Mouse (Mus musculus): ENCODE results near the gene Padi4.

DNA sequence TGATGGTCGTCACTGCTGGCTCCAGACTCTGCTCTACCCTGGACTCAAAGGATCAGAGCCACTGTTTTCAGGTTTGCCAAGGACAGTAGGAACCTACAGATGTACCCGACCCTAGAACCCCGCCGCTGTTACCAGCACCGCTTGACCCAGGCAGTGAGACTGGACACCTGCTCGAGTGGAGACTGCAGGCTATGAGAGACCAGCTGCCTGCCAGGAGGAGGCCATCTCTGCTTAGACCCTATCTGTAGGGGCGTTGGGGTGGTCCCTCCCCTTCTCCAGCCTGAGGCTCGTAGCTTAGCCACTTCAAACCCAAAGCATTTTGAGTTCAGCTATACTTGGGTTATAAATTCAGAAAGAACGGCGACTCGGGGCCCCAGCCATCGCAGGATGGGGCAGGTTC lies 47.1 kb downstream of the Padi4 start:
- TF ChIP-seq CTCF (IDR thresholded peaks at IDR 0.05; ENCODE audit: borderline replicate concordance, insufficient read depth, low read length): no peak
- TF ChIP-seq POLR2A (IDR thresholded peaks at IDR 0.05; ENCODE audit: low read depth, low read length): no peak

Data from embryonic fibroblast, embryonic 13.5 days (primary cell).